Mouse (Mus musculus) small intestine, adult 2 months (tissue): ENCODE measurements around the gene Npy1r.

ENCODE experiments used
- CTCF ChIP-seq: fragments of 200-500 bp; IDR thresholded peaks from 2 replicates; pipeline ENCODE4 v1.5.1; 2012; ENCODE audit warnings: low read depth, mild to moderate bottlenecking, control low read depth, inconsistent platforms, low read length, moderate library complexity, mixed read lengths; ENCODE audit not compliant: insufficient replicate concordance, insufficient read length; ENCODE audit errors: extremely low read depth
- POLR2A ChIP-seq: fragments of 200-500 bp; IDR thresholded peaks from 2 replicates; pipeline ENCODE4 v1.6.1; 2012; ENCODE audit warnings: low read depth, mild to moderate bottlenecking, control low read depth, inconsistent platforms, low read length, moderate library complexity

DNA sequence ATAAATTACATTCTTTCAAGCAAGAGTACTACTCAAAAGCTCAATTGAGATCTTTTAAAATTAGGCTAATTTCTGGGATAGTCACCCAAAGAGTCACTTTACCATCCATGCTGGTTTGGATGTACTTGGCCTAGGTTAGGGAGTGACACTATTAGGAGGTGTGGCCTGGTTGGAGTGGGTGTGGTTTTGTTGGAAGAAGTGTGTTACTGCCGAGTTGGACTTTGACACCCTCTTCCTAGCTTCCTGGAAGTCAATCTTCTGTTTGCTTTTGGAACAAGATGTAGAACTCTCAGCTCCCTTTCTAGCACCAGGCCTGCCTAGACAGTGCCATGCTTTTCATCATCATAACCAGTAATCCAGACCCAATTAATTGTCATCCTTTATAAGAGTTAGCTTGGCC, 45.4 kb downstream of the Npy1r start:
- TF ChIP-seq CTCF = no peak
- TF ChIP-seq POLR2A = no peak
